8 mouse cellular contexts compared by ENCODE assay signal in genomic region chr19:59454196-59454595, GRCm38 (mm10). TPM values are rescaled to one million over a fixed set of nuclear protein-coding genes. Genes with fewer than 3 reads are reported as not detected.
DNase-seq lines count a peak whose midpoint lies in the region; ATAC-seq and TF ChIP-seq lines count a peak whose summit lies in the region.

No protein-coding gene starts in this region.

- TF ChIP-seq CTCF in hindbrain, postnatal 0 days (IDR thresholded peaks at IDR 0.05; ENCODE audit: low read depth), result peak; percentile 92
- TF ChIP-seq CTCF in midbrain, postnatal 0 days (IDR thresholded peaks at IDR 0.05), result peak; percentile 92

- intact Hi-C loops in heart, postnatal 25 days (cut with DNase I), result loop anchor here (1.0 kb wide), 2 partner anchors 690 to 856 kb away; no protein-coding TSS in a partner anchor

- peaks cover 40% of the 10 kb centered on the region for H3K4me1 ChIP-seq in forebrain, embryonic 16.5 days (replicated peaks; ENCODE audit: control insufficient read depth, insufficient read depth, low read length)
- H3K4me1 ChIP-seq in hindbrain, postnatal 0 days (ENCODE audit: insufficient read depth, low read length), result no peaks in the 10 kb centered on the region
- H3K4me1 ChIP-seq in limb, embryonic 10.5 days, result peaks cover 44% of the 10 kb centered on the region
- H3K4me1 ChIP-seq in midbrain, postnatal 0 days (ENCODE audit: insufficient read depth, low read length), result peaks cover 5% of the 10 kb centered on the region; the same call in 1 of the 2 replicates

- H3K27me3 ChIP-seq in forebrain, embryonic 16.5 days (replicated peaks; ENCODE audit: control insufficient read depth, insufficient read depth, low read length), result peaks cover 43% of the 10 kb centered on the region
- peaks cover 94% of the 10 kb centered on the region for H3K27me3 ChIP-seq in hindbrain, postnatal 0 days (ENCODE audit: insufficient read depth, low read length)
- H3K27me3 ChIP-seq in limb, embryonic 10.5 days (ENCODE audit: low read depth, poor library complexity, severe bottlenecking), result peaks cover 100% of the 10 kb centered on the region
- peaks cover 76% of the 10 kb centered on the region for H3K27me3 ChIP-seq in midbrain, postnatal 0 days (ENCODE audit: insufficient read depth, low read length)

- no peak overlapping the region for H3K27ac ChIP-seq in forebrain, embryonic 16.5 days (ENCODE audit: low read length)
- H3K27ac ChIP-seq in hindbrain, postnatal 0 days, result no peak overlapping the region
- H3K27ac ChIP-seq in limb, embryonic 10.5 days, result 0 out of 2 replicates have a peak overlapping the region, but pooled peaks have one; percentile 16
- no peak overlapping the region for H3K27ac ChIP-seq in midbrain, postnatal 0 days (ENCODE audit: low read depth, low read length)

- 0 out of 2 replicates have a peak overlapping the region, but pooled peaks have one; percentile 2 for H3K4me2 ChIP-seq in forebrain, embryonic 16.5 days (ENCODE audit: low read length)
- no peak overlapping the region for H3K4me2 ChIP-seq in hindbrain, postnatal 0 days (ENCODE audit: low read depth, low read length)
- H3K4me2 ChIP-seq in midbrain, postnatal 0 days (ENCODE audit: low read depth, low read length, poor library complexity, severe bottlenecking), result peak overlapping the region; percentile 24; the same call in 1 of the 2 replicates

- WGBS in forebrain, embryonic 16.5 days, result under 1% methylated on average over 18 of the region's 18 CpGs
- under 1% methylated on average over 18 of the region's 18 CpGs for WGBS in hindbrain, postnatal 0 days
- WGBS in limb, embryonic 10.5 days, result under 1% methylated on average over 18 of the region's 18 CpGs
- 0% methylated on average over 18 of the region's 18 CpGs for WGBS in midbrain, postnatal 0 days

- peak; percentile 49 for ATAC-seq in forebrain, embryonic 16.5 days
- ATAC-seq in hindbrain, postnatal 0 days, result peak; percentile 80
- peak; percentile 61; the same call in 1 of the 2 replicates for ATAC-seq in midbrain, postnatal 0 days (ENCODE audit: low FRiP score)

- no peak overlapping the region for H3K4me3 ChIP-seq in forebrain, embryonic 16.5 days (replicated peaks; ENCODE audit: low read length)
- no peak overlapping the region for H3K4me3 ChIP-seq in hindbrain, postnatal 0 days (ENCODE audit: low read length)
- no peak overlapping the region for H3K4me3 ChIP-seq in limb, embryonic 10.5 days
- no peak overlapping the region for H3K4me3 ChIP-seq in midbrain, postnatal 0 days (ENCODE audit: low read depth, low read length)

- DNase-seq in heart, adult 11 months, result peak; percentile 93
- DNase-seq in heart, postnatal 25 days (ENCODE audit: low spot score), result no peak
- peak; percentile 12 for DNase-seq in cerebellum, adult 11-12 months
- peak; percentile 87 for DNase-seq in hindbrain, postnatal 0 days (ENCODE audit: low spot score)
- DNase-seq in limb, embryonic 10.5 days (ENCODE audit: low spot score), result peak; percentile 91
- peak; percentile 74 for DNase-seq in midbrain, postnatal 0 days (ENCODE audit: low spot score)
- peak; percentile 19 for DNase-seq in telencephalon, adult 2 months (ENCODE audit: low read depth, low spot score)

- no peak overlapping the region for H3K9ac ChIP-seq in forebrain, embryonic 16.5 days (replicated peaks; ENCODE audit: low read depth, low read length)
- H3K9ac ChIP-seq in hindbrain, postnatal 0 days (replicated peaks; ENCODE audit: low read length), result no peak overlapping the region
- H3K9ac ChIP-seq in midbrain, postnatal 0 days (replicated peaks; ENCODE audit: low read length, poor library complexity, severe bottlenecking), result no peak overlapping the region

- H3K36me3 ChIP-seq in forebrain, embryonic 16.5 days (ENCODE audit: control insufficient read depth, insufficient read depth), result no peaks in the 10 kb centered on the region
- H3K36me3 ChIP-seq in hindbrain, postnatal 0 days (ENCODE audit: insufficient read depth, low read length), result no peaks in the 10 kb centered on the region
- no peaks in the 10 kb centered on the region for H3K36me3 ChIP-seq in limb, embryonic 10.5 days
- no peaks in the 10 kb centered on the region for H3K36me3 ChIP-seq in midbrain, postnatal 0 days (ENCODE audit: insufficient read depth, low read length)

- H3K9me3 ChIP-seq in forebrain, embryonic 16.5 days (ENCODE audit: control insufficient read depth, low read length), result no peaks in the 10 kb centered on the region
- H3K9me3 ChIP-seq in hindbrain, postnatal 0 days (ENCODE audit: low read length), result no peaks in the 10 kb centered on the region
- no peaks in the 10 kb centered on the region for H3K9me3 ChIP-seq in limb, embryonic 10.5 days (replicated peaks)
- H3K9me3 ChIP-seq in midbrain, postnatal 0 days (ENCODE audit: low read length), result no peaks in the 10 kb centered on the region

RNA-seq across cellular contexts. Expression of gene Emx2, which starts 4.0 kb away (rescaled TPM):
- not detected for total RNA-seq in heart, postnatal 25 days (2021)
- polyA plus RNA-seq in forebrain, embryonic 16.5 days (2015; fragmentation: Nextera tagmentation; extraction: Ambion mirVana), result 13.1 and 13.8 TPM in 2 replicates
- total RNA-seq in hindbrain, postnatal 0 days (2014; rRNA removed), result 0.18 and 0.47 TPM in 2 replicates
- polyA plus RNA-seq in hindbrain, postnatal 0 days (2015; fragmentation: Nextera tagmentation; extraction: Ambion mirVana), result 0.08 and 0.15 TPM in 2 replicates
- 12.0 and 12.7 TPM in 2 replicates for polyA plus RNA-seq in limb, embryonic 10.5 days (2016; fragmentation: Nextera tagmentation; extraction: Ambion mirVana)
- total RNA-seq in midbrain, postnatal 0 days (2014; rRNA removed), result 6.1 and 6.6 TPM in 2 replicates
- polyA plus RNA-seq in midbrain, postnatal 0 days (2015; fragmentation: Nextera tagmentation; extraction: Ambion mirVana), result 10.3 and 10.5 TPM in 2 replicates
